Mouse (Mus musculus) hindlimb bud, embryonic 11.5 days (tissue): ENCODE measurements at regions not wholly inside any gene's neighbourhood (a gene's known extent, or its start where the extent isn't known, plus 50 kb on each side); places are given as distances from the start of the nearest gene placed in this dataset.
A peak's percentile ranks its signal among the peaks of the same experiment; 100 is the strongest.

ENCODE experiments used
- DNase-seq: peaks from one replicate; pipeline ENCODE4 v3.0.0-alpha.2; 2012; ENCODE audit warnings: low read depth, low spot score; ENCODE audit errors: extremely low spot score

DNA sequence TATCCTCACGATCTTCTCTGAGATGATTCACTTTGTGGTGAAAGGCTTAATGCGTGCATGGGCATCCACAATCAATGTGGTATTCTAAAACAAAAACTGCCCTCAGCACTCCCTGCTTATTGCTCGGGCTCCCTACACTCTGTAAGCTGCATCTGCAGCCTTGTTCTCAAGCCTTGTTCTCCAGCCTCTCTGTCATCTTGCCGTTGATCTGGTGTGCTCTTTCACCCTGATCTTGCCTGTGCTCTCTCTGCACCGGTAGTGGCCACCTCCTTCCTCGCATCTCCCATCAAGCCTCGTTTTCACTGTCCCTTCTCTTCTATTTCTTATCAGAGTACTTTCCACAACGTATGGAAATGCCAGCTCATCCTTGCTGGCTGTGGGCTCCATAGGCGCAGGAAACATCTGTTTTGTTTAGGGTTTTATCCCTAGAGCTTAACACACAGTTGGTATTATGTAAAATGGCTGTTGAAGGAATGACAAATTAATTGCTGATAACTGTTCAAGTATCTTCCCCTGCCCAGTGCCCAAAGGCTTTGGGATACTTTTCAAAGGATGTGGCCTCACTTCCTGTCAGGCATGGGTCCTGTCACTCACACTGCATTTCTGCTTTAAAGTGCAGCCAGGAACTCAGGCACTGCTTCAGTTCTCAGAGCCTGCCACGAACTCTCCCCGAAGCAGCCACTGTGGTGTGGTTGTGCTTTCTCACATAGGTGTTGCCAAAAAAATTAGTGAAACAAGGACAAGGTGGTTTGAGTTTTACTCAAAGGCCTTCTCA is 158.9 kb upstream of the Gm12728 start:
- DNase-seq = no peak

DNA sequence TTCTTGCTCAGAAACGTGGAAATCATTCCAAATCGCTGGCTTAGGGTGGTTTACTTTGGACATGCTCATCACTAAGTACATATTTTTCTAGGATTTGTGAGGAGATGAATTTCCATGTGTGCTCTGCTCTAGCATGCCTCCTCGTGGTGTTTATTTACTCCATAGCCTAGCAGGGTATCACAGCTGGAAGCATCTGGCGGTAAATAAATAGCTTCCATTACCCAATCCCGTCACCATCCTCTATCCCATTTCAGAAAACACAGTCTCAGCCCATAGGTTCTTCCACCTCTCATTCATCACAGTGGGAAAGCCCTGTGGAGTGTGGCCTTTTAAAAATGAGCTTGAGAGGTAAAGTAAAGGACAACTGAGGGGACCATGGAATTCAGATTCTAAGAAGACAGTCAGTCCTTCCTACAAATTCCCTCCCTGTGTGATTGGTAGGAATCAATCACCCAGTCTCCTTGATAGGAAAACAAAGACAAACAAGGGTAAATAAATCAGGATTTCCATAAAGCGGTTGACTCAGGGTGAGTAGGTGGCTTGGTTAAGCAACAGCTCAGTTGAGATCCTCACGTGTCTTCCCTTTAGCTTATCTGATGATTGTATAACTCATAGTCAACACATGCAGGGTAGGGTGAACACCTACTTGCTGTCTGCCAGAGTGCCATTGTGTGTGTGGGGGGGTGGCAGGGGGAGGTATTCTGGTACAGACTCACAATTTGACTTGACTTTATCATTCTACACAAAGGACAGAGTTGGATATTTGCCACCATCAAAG is 156.9 kb upstream of the Gm12728 start:
- DNase-seq = no peak

DNA sequence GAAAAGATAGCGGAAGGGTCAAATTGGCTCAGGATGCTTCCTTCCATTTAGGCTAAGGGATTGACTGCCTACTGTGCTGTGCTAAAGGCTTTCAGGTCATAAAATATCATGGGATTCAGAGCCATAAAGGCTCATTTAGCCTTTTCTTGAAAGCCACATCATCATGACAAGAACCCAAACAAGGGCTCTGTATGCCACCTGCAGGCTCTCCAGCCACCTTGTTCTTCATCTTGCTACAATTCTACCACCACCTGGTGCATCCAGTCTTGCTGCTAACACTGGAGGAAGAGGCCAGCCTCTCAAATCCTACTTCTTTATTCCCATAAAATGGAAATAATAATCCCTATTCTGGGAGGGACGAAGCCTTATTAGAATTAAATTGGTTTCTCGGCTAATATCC is 155.9 kb upstream of the Gm12728 start:
- no peak for DNase-seq

DNA sequence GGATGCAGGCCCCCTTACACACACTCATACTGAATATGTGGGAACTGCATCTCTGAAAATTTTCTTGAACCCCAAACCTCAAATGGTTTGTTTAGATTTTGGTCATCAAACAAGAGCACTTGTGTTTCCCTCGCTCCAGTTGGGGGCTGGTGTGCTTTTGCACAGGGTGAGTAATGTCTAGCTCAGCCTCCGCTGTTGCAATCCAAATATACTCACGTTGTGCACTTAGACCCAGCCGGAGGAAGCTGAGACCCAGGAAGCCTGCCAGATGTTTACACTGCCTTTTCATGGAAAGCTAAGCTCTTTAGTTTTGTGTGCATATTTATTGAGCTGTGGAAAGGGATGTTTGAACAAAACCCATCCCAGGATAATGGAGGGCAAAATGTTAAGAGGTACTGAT is 148.9 kb upstream of the Gm12728 start:
- no peak for DNase-seq

DNA sequence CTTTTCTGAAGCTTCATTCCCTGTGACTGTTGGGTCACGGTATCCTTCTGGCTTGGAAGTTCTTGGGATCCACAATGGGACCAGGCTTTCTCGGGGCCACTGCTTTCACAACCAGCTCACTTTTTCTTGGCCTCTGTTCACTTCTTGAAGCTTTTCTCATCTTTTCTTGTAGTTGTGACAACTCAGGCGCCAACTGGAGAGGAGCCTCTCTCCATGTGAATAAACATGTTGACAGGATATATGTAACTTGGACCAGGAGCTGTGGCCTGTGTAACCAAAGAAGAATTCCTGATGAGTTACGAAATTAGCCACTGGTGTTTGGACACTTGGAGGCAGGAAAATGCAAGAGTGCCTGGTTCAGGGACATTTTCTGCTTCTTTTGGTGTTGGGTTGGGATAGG is 148.1 kb upstream of the Gm12728 start:
- no peak for DNase-seq

DNA sequence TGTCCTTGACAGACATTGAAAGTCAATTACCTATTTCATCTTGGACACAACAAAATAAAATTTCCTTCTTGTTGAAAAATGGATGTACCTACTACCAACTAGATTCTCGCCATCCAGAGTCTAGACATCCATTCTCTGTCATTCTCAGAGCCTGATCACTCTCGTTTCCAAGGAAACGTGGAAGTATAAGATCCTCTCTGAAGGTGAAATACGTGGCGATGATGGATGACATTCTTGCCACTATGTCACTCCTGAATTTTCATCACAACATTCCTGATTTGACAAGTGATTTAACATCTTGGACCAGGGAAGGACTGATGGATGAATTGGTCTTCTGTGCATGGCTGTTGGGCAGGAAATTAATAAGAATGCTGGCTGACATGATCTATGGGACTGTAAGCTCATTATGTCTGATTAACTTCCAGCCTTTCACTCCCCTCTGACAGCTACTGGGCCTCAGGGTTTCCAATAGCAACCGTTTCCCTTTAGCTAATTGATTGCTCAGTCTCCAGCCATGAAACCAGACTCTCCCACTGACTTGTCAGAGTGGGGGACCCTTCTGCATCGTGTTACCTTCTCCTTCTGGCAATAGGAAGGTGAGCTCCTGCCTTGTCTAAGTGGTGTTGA is 140.7 kb upstream of the Gm12728 start:
- DNase-seq = peak; percentile 95

DNA sequence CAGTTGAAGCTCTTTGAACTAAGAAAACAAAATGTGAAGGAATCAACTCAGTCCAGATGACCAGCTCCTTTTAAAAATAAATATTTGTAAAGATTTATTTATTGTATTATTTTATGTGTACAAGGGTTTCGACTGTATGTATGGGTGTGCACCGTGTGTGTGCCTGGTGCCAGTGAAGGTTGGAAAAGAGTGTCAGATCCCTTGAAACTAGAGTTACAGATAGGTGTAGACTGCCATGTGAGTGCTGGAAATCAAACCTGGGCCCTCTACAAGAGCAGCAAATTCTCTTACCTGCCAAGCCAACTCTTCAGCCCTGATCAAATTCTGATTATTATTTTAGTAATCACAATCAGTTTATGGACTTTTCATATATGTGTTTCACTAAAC is 140.2 kb upstream of the Gm12728 start:
- DNase-seq = no peak

DNA sequence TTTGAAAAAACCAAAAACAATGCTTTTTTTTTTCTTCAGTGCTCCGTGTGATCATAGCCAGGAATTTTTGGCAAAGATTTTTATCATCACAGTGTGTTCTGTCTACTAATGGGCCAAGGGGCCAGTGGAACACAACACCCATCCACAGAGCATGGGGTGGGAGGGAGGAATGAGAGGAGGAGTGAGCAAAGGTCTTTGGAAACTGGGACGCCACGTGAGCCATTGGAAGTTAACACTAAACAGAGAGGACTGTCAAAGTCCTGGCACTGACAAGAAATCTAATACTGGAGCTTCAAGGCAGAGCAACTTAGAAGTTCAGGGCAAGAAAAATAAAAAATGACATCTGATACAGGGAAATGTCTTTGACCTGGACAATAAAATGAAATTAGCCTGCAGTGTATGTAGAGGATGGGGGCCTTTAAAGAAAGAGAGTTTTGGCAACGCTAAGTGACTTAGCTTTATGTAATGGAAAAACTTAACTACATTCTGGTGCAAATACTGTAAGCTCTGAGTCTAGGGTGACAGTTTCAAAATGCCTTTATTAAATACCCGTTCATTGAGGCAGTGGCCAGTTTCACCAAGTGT is 133.5 kb upstream of the Gm12728 start:
- DNase-seq = no peak

DNA sequence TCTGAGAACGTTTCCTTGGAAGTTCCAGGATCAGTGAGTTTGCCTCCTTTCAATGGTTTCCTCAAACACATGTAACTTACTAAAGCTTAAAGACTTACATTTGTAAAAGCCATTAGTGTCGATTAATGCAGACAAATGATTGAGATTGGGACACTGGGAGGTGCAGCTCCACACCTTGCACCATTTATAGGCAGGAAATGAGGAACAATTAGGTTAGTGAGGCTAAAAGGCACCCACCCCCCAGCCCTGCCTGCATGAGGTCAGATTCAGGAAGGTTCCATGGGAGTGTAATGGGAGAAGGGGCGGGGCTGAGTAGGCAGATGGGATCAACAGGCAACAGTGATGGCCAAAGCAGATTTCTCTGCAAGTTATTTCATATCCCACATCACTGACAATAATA is 131.1 kb upstream of the Gm12728 start:
- peak; percentile 50 for DNase-seq

DNA sequence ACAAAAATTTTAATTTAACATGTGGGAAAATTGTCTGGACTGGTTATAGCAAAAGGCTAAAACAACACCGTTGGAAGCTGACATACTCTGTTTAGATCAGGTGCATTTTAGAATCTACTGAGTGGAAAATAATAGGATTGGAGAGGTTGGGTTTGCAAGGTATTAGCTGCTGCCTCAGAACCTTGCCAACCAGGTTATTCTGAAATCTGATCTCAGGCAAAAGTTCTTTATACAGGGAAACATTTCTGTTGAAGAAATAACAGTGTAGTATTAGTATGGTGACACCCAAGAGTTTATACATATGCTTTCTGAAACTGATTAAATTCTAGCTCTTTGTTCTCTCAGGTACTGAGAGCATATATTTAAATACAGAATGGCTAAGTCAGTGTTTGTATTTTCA is 113.0 kb upstream of the Gm12728 start:
- no peak for DNase-seq

DNA sequence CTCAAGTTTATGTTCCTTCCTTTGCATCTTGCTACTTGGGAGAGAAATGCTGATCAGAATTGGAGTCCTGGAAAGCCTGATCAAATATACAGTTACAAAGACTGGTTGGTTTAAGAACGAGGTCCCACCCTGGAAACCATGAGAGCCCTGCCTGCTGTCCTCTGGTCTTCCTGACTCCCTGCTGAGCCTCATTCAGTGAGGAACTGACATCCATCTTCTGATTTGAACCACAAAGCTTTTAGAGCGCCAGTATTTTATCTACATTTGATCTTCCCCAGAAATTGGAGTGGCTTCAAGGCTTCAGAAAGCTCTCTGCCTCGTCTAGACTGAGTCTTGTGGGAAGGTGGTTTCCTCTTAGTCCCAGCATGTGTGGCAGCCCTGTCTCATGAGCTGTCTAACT is 99.0 kb upstream of the Gm12728 start:
- DNase-seq = no peak

DNA sequence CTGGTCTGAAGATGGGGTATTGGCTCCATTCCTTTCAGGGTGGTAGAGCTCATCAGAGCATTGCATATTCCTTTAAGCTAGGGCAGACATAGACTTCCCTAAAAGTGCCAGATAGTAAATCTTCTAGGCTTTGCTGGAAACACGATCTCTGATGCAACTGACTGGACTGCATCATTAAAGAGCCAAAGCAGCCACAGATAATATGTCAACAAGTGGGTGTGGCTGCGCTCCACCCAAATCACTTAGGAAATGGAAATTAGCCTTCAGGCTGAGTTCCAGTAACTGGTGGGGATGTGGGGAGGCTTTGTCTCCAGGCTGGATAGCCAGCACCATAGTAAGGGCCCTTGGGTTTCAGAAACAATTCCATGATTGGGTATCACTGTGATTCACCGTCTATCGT is 97.3 kb upstream of the Gm12728 start:
- DNase-seq = no peak

DNA sequence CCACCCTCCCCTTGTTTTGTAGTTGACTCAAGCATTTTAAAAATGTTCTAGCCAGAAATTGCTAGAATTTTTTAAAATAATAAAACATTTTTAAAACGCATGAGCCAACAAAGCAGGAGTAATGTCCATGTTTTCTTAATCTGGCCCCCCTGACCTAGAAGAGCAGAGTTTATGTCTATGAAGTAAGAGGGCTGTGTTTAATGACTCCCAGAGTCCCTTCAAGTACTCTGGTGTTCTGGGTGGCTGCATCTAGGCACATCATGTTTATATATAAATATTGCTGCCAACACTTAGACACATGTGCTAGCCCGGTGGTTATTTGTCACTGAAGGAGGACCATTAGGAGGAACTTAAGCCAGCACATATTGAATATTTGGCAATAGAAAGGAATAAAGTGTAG is 93.8 kb upstream of the Gm12728 start:
- DNase-seq = no peak

DNA sequence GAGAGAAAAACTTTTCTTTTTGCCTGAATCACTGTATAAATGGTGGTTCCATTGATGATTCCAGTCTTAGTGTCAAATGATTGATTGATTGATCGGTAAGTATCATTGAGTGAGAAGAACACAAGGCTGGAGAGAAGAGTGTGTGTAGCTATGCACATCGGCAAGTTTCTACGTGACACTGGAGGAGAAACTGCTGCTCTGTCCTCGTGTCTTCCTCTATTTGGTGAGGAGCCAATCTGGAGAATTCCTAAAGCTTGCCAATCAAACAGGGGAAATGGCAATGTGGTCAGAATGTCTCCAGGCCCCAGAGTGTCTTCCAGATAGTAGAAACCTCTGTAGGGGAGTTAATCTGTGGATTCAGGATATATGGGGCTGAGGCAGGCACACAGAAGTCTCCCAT is 92.5 kb upstream of the Gm12728 start:
- no peak for DNase-seq

DNA sequence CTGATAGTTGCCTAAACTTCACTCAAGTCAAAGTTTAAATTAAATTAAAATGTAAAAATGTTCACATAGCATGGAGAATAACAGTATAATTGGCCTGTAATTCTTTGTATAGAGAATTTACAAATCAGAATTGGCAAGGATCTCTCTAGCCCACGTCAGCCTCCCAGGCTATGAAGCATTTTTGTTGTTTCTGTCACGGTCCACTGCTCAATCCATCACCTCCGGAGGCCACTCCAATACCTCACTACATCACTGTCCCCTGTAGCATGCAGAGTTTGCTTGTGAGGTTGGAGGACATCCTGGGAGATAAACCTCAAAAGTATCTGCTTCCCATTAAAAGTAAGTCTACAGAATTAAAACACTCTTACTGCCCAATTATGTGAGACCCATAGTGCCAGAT is 87.6 kb upstream of the Gm12728 start:
- no peak for DNase-seq

DNA sequence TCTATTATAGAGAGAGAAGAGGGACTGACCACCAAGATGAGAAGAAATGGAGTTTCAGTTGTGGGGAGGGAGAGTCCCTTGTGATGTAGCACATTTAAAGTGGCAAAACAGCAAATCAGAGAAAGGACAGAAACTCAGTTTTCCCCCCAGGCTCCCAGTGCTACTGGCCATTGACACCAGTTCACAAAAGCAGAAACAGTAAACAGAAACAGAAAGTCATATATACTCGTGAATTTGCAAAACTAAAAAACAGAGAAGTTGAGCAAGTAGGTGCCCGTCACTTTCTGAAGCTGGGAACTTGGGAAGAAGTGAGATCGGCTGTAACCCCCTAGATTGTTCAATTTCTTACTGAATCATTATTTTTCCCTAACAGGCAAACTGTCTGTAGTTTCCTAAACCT is 86.3 kb upstream of the Gm12728 start:
- DNase-seq = no peak

DNA sequence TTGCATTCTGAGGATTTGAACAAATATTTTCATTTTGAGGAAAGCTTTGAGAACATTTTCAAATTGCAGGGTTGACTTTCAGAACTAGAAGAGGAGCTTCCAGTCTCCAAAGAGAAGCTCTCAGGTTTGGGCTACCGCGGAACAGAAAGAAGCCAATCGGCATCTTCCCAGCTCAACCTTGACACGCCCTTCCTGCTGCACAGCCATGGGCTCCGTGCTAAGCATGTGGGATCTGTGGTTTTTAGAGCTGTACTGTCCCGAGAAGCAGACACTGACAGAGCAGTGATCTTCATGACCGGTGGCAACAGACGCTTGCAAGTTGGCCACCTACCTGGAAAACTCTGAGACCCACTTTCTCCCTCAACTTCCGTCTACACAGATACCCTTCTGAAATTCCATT is 85.4 kb upstream of the Gm12728 start:
- no peak for DNase-seq

DNA sequence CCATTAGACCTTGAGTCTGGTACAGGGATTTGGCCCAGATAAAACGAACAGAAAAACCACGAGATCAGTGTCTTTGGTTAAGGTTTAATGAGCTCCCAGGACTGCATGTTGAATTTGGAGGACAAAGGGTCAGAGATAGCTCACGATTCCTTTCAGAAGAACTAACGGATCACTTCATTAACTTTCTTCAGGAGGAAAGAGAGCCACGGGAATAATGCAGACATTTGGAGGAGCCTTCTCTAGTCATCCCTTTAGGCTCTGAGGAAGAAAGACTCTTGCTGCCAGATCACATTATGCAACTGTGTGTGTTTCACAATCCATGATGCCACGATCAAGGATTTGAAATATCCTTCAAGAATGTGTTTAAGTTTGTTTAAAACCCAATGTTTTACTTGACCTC is 83.7 kb upstream of the Gm12728 start:
- DNase-seq = no peak

DNA sequence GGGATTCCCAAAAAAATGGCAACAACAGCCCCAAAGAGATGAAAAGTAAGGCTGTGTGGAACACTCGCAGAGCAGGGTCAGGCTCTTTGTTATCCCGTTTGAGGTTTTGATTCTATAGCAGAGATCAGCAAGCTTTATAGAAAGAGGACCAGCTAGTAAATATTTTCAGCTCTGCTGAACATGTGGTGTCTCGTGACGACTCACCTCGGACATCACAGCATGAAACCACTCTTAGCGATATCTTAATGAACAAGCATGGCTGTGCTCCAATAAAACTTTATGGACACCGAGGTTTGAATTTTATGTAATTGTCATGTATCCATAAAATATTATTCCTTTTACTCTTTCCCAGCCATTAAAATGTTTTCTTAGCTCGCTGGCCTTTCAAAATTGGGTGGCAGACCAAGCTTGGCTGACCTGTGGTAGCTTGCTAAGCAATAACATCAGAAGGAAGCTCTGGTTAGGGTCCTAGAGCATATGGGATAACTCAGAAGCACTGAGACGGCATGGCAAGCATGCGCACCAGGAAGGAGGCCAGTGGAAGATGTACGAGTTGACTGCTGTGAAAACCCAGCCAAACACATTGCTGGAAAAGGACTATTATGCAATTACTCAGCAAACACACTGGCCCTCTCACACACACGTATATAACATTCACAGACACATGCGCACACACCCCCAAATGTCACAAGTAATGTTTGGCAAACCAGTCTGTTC is 81.4 kb upstream of the Gm12728 start:
- peak; percentile 22 for DNase-seq

DNA sequence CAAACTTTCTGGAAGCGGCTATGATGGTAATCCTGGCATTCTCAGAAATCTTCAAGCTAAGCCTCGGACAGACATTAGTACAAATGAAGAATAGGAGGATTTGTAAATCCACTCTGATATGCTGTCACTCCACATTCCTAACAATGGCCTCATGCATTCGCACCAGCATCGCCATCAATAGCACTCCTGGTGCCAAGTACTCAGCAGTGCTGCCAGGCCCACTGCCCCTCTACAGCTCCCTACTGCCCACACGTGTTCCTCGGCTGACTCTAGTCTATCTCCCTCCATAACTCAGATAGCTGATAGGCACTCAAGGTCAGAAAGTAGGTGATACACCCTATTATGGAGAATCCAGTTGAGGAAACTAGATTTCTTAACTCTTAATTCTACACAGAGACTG is 75.7 kb upstream of the Gm12728 start:
- DNase-seq = no peak

DNA sequence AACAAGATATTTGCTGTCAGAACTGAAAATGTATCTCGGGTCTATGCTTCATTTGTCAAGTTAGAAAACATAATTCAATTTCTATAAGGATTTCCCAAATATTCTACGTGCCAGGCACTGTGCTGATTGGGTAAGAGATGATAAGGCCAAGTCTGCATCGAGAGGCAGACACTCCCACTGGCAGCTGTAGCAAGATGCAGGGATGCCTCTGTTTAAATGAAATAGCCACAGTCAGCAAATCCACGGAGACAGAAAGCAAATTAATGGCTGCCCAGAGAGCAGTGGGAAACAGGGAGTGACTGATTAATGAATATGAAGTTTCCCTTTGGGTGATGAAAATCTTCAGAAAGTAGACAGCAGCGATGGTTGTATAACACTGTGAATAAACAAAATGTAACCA is 71.6 kb upstream of the Gm12728 start:
- no peak for DNase-seq
